Mouse (Mus musculus) midbrain, postnatal 0 days (tissue): ENCODE measurements around the gene Ugt1a8. TPM values are rescaled to one million over a fixed set of nuclear protein-coding genes. Genes with fewer than 3 reads are reported as not detected.

Experiments used
- ATAC-seq: fragments of 200-750 bp; cut with Nextera tagmentation; 2 replicates; pipeline ENCODE4 v1.8.0; 2017; ENCODE audit warnings: moderate number of reproducible peaks, mild to moderate bottlenecking, moderate TSS enrichment, moderate library complexity; ENCODE audit not compliant: low FRiP score
- DNase-seq: peaks from one replicate; pipeline ENCODE4 v3.0.0-alpha.2; 2015; ENCODE audit warnings: low spot score
- H3K27ac ChIP-seq: fragments of 300-500 bp; sonication (generic); 2 replicates; pipeline ENCODE4 v1.5.1; 2014; ENCODE audit warnings: low read depth, mild to moderate bottlenecking, low read length, mixed read lengths
- H3K27me3 ChIP-seq: fragments of 300-500 bp; sonication (generic); 2 replicates; pipeline ENCODE4 v1.6.1; 2014; ENCODE audit warnings: low read length, control low read depth, mixed read lengths; ENCODE audit not compliant: insufficient read depth
- H3K36me3 ChIP-seq: fragments of 300-500 bp; sonication (generic); 2 replicates; pipeline ENCODE4 v1.6.1; 2014; ENCODE audit warnings: low read length, control low read depth, mixed read lengths; ENCODE audit not compliant: insufficient read depth
- H3K4me1 ChIP-seq: fragments of 300-500 bp; sonication (generic); 2 replicates; pipeline ENCODE4 v1.6.1; 2014; ENCODE audit warnings: mild to moderate bottlenecking, control low read depth, antibody characterized with exemption, low read length, mixed read lengths; ENCODE audit not compliant: insufficient read depth
- H3K4me2 ChIP-seq: fragments of 300-500 bp; sonication (generic); 2 replicates; pipeline ENCODE4 v1.6.1; 2014; ENCODE audit warnings: low read depth, mild to moderate bottlenecking, low read length, mixed read lengths; ENCODE audit not compliant: poor library complexity, severe bottlenecking
- H3K4me3 ChIP-seq: fragments of 300-500 bp; sonication (generic); 2 replicates; pipeline ENCODE4 v1.5.1; 2014; ENCODE audit warnings: low read depth, mild to moderate bottlenecking, low read length, moderate library complexity
- H3K9ac ChIP-seq: fragments of 300-500 bp; sonication (generic); replicated peaks from 2 replicates; pipeline ENCODE4 v1.6.1; 2014; ENCODE audit warnings: mild to moderate bottlenecking, low read length, moderate library complexity, mixed read lengths; ENCODE audit not compliant: poor library complexity, severe bottlenecking
- H3K9me3 ChIP-seq: fragments of 300-500 bp; sonication (generic); 2 replicates; pipeline ENCODE4 v1.6.1; 2016; ENCODE audit warnings: low read length, control low read depth
- CTCF ChIP-seq: IDR thresholded peaks from 2 replicates; pipeline ENCODE4 v1.5.1; 2016; ENCODE audit warnings: antibody characterized with exemption, mild to moderate bottlenecking
- WGBS: fragments of 180-500 bp; shearing (Covaris S2); extraction: QIAGEN DNeasy Blood & Tissue Kit; methylation state at CpG from one replicate; pipeline ENCODE4 v1.1.7; 2014; 5-methylcytosine and 5-hydroxymethylcytosine counted together
- polyA plus RNA-seq: library from polyadenylated mRNA; unstranded; fragments of >200 nt; fragmentation: Nextera tagmentation; extraction: Ambion mirVana; gene quantifications from 2 replicates; pipeline ENCODE4 v1.2.1, GENCODE M21; 2015
- total RNA-seq: library from RNA; depleted of rRNA; stranded (reverse); fragments of >200 nt; gene quantifications from 2 replicates; pipeline ENCODE4 v1.2.3, GENCODE M21; 2014

Ugt1a8 gene
- total and polyA plus RNA-seq, 2 experiments from 2014 or later: not detected

DNA sequence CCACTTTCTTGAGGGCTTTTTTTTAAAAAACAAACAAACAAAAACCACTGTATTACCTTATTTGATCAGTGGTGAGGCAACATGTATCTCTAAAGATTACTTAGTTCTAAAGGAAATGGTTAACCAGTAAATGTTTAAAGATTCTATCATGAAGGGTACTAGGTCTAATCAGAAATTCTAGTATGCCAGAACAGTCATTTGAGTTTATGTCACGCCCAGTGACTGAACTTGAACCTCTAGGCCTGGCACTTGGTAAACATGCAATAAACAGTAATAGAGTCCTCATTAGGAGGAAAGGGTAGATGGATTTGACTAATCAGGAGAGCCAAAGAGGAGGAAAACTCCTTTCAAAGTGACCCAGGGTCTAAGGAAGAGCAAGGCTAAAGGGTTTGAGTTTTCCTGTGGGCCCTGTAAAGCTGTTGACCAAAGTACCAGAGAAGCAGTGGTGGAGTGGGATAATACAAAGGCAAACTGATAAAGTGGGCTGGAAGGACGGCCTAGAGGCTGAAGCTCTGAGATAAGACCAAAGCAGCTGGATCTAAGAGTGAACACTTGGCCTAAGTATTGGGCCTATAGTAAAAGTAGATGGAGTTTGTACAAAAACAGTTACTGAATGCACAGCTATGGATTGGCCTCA lies 119.3 kb downstream of the Ugt1a8 start:
- no peaks in the 10 kb centered on the region for H3K4me1 ChIP-seq
- H3K9ac ChIP-seq: no peak overlapping the region
- no peaks in the 10 kb centered on the region for H3K36me3 ChIP-seq
- no peak for DNase-seq
- H3K9me3 ChIP-seq: peaks cover 11% of the 10 kb centered on the region
- H3K27ac ChIP-seq: no peak overlapping the region
- no peaks in the 10 kb centered on the region for H3K27me3 ChIP-seq
- TF ChIP-seq CTCF: no peak
- WGBS: 85% methylated on average over 2 of the region's 2 CpGs
- no peak overlapping the region for H3K4me2 ChIP-seq
- no peak overlapping the region for H3K4me3 ChIP-seq
- no peak for ATAC-seq

DNA sequence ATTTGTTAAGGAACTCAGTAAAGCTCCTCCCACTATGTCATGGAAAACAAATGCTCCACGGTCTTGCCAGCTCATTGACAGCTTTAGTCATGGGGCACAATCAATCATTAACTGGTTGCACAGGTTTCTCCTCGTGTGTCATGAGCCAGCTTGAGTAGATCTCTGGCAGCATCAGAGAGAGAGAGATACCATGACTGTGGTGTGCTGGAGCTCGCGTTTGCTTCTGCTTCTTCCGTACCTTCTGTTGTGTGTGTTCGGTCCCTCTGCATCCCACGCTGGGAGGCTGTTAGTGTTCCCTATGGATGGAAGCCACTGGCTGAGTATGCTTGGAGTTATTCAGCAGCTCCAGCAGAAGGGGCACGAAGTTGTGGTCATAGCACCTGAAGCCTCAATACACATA lies 124.2 kb downstream of the Ugt1a8 start, which contains the start of gene Ugt1a1:
Gene Ugt1a1 (plus strand): TSS at position 148 of the 400 bp plus-strand sequence.
- H3K9ac ChIP-seq: no peak within 1 kb of the TSS
- no peaks in the 10 kb centered on the region for H3K27me3 ChIP-seq
- no peak within 1 kb of the TSS for H3K4me3 ChIP-seq
- TF ChIP-seq CTCF: no peak
- DNase-seq (peak; percentile 8), ATAC-seq (0 out of 2 replicates have a peak, but pooled peaks have one; percentile 8)
- no peaks in the 10 kb centered on the region for H3K36me3 ChIP-seq
- no peak within 1 kb of the TSS for H3K27ac ChIP-seq
- peaks cover 51% of the 10 kb centered on the region for H3K9me3 ChIP-seq
- 69% methylated on average over 8 of the region's 8 CpGs for WGBS
- no peak within 1 kb of the TSS for H3K4me2 ChIP-seq
- no peaks in the 10 kb centered on the region for H3K4me1 ChIP-seq

DNA sequence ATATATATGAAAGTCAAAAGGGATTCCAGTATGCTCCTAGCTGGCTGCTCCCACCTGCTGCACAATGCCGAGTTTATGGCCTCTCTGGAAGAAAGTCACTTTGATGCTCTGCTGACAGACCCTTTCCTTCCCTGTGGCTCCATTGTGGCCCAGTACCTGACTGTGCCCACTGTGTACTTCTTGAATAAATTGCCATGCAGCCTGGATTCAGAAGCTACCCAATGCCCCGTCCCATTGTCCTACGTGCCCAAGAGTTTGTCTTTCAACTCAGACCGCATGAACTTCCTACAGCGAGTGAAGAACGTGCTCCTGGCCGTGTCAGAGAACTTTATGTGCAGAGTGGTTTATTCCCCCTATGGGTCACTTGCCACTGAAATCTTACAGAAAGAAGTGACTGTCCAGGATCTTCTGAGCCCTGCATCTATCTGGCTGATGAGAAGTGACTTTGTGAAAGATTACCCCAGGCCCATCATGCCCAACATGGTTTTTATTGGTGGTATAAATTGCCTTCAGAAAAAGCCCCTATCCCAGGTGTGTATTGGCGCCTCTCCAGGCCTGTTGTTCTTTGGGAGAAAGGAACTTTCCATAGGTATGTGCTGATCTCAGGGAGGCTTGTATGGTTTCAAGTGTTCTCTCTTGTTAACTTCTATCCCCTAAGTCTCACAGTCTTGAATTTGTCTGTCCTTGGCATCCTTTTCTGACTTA lies 124.9 kb downstream of the Ugt1a8 start:
- Histone ChIP-seq H3K4me3 (no peak overlapping the region), H3K9ac (no peak overlapping the region), H3K27ac (no peak overlapping the region), H3K36me3 (no peaks in the 10 kb centered on the region), H3K4me1 (no peaks in the 10 kb centered on the region), H3K27me3 (no peaks in the 10 kb centered on the region), H3K9me3 (peaks cover 51% of the 10 kb centered on the region), H3K4me2 (no peak overlapping the region)
- 60% methylated on average over 8 of the region's 8 CpGs for WGBS
- ATAC-seq (peak; percentile 18; the same call in 1 of the 2 replicates), DNase-seq (no peak)
- TF ChIP-seq CTCF: no peak

DNA sequence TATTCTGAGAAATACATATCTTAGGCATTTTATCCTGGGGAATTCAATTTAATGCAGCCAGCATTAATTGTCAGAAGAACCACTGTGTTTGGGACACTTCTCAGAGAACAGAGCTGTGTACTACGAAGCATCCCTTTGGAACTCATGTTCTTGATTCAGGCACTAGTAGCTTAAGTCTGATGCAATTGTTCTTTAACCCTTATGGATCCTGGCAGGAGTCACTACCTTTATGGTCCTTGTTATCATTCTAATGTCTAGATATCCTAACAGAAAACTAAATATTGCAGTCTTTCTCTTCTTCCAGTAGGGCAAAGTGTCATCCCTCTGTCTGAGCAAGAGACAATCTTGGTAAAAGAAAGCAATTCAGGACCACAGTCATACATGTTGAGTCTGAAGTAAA lies 125.4 kb downstream of the Ugt1a8 start:
- H3K4me1 ChIP-seq: no peaks in the 10 kb centered on the region
- no peak overlapping the region for H3K27ac ChIP-seq
- ATAC-seq (no peak), DNase-seq (peak; percentile 2)
- H3K27me3 ChIP-seq: no peaks in the 10 kb centered on the region
- H3K9ac ChIP-seq: no peak overlapping the region
- no peak overlapping the region for H3K4me3 ChIP-seq
- H3K36me3 ChIP-seq: no peaks in the 10 kb centered on the region
- TF ChIP-seq CTCF: no peak
- 78% methylated on average over 1 of the region's 1 CpGs for WGBS
- peaks cover 51% of the 10 kb centered on the region for H3K9me3 ChIP-seq
- H3K4me2 ChIP-seq: no peak overlapping the region

DNA sequence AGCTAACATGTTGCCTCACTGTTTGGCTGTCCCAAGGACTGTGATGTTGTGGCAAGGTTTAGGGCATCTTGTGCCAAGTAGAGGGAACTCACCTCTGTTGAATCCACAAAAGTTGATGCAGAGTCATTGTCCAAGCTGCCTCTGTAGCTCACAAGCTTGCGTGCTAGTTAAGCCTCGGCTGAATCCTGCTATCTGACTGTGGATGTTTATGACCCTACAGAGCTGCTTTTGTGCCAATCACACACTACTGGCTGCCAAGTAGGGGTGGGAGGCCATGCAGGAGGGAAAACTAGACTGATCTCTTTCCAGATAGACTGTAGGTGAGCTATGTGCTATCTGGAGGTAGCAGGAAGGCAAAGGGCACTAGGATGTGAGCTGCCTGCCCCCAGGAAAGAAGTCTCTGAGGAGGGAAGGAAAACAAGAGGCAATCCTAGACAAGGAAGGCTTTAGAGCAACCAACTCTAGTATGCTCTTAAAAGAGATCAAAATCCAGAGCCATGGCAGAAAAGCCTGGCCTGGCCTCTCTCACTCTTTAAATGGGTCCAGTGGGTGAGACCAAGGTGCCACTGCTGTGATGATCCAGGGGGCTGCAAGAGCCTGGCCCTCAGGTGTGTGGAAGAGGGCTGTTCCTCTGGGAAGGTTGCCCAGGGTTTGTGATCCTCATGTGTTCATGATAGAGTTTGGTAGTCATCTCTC lies 126.3 kb downstream of the Ugt1a8 start:
- H3K27me3 ChIP-seq: no peaks in the 10 kb centered on the region
- peaks cover 51% of the 10 kb centered on the region for H3K9me3 ChIP-seq
- H3K4me2 ChIP-seq: no peak overlapping the region
- 82% methylated on average over 2 of the region's 2 CpGs for WGBS
- no peaks in the 10 kb centered on the region for H3K4me1 ChIP-seq
- ATAC-seq (peak; percentile 26; the same call in 1 of the 2 replicates), DNase-seq (peak; percentile 24)
- TF ChIP-seq CTCF: no peak
- H3K9ac ChIP-seq: no peak overlapping the region
- H3K27ac ChIP-seq: no peak overlapping the region
- H3K36me3 ChIP-seq: no peaks in the 10 kb centered on the region
- no peak overlapping the region for H3K4me3 ChIP-seq

DNA sequence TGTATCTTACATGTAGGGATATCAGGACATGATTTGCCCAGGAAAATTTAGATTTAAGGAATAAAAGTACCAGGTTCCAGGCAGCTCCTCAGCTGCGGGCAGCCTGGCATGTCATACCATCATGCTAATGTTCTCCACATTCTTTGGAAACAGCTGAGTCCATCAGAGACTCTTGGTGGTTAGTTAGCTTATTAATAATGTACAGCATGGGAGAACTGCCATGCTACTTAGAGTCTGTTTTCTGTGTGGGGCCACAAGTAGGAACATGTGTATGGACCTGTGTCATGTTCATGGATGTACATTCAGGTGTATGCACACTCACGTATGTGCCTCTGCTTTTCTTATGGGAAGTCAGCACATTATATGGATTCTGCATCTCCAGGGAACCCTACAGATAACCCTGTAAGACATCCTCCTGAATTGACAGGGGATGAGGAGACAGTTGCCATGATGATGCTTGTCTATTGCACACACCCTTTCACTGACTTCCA lies 126.9 kb downstream of the Ugt1a8 start:
- TF ChIP-seq CTCF: no peak
- Histone ChIP-seq H3K9me3 (peaks cover 51% of the 10 kb centered on the region), H3K4me1 (no peaks in the 10 kb centered on the region), H3K4me2 (no peak overlapping the region), H3K9ac (no peak overlapping the region), H3K27ac (no peak overlapping the region), H3K4me3 (no peak overlapping the region), H3K27me3 (no peaks in the 10 kb centered on the region), H3K36me3 (no peaks in the 10 kb centered on the region)
- peak; percentile 15 for ATAC-seq
- peak; percentile 12 for DNase-seq
- 78% methylated on average over 2 of the region's 2 CpGs for WGBS
